18 mouse cellular contexts compared by ENCODE assay signal in genomic region chr1:127328354-127328875, GRCm38 (mm10).
DNase-seq lines count a peak whose midpoint lies in the region; ATAC-seq and TF ChIP-seq lines count a peak whose summit lies in the region.
"Had no signal": no experiment of that assay in that cellular context is flagged by ENCODE, and none has a peak within 500 bp of the region (broad histone marks: within the 10 kb centered on the region; RNA-seq: fewer than 3 reads in every experiment).

No protein-coding gene starts in this region.

- no peak overlapping the region for H3K9ac ChIP-seq in forebrain, embryonic 11.5 days (ENCODE audit: low read length)
- H3K9ac ChIP-seq in forebrain, embryonic 16.5 days (replicated peaks; ENCODE audit: low read depth, low read length): no peak overlapping the region
- H3K9ac ChIP-seq in hindbrain, postnatal 0 days (replicated peaks; ENCODE audit: low read length): no peak overlapping the region
- no peak overlapping the region for H3K9ac ChIP-seq in forebrain, embryonic 12.5 days
- H3K9ac ChIP-seq: intestine, embryonic 15.5 days; stomach, embryonic 15.5 days had no signal

- H3K27ac ChIP-seq in forebrain, embryonic 11.5 days (ENCODE audit: low read depth, low read length): no peak overlapping the region
- H3K27ac ChIP-seq in forebrain, embryonic 16.5 days (ENCODE audit: low read length): no peak overlapping the region
- no peak overlapping the region for H3K27ac ChIP-seq in hindbrain, postnatal 0 days
- no peak overlapping the region for H3K27ac ChIP-seq in forebrain, embryonic 12.5 days
- H3K27ac ChIP-seq: forebrain, embryonic 10.5 days; intestine, embryonic 15.5 days; macrophage; stomach, embryonic 15.5 days had no signal

- no peaks in the 10 kb centered on the region for H3K4me1 ChIP-seq in forebrain, embryonic 11.5 days (replicated peaks; ENCODE audit: control insufficient read depth, insufficient read depth, low read length)
- no peaks in the 10 kb centered on the region for H3K4me1 ChIP-seq in forebrain, embryonic 16.5 days (replicated peaks; ENCODE audit: control insufficient read depth, insufficient read depth, low read length)
- H3K4me1 ChIP-seq in hindbrain, postnatal 0 days (ENCODE audit: insufficient read depth, low read length): peaks cover 4% of the 10 kb centered on the region; the same call in 1 of the 2 replicates
- H3K4me1 ChIP-seq in forebrain, embryonic 12.5 days: no peaks in the 10 kb centered on the region; the same call in 1 of the 2 replicates
- H3K4me1 ChIP-seq: intestine, embryonic 15.5 days; stomach, embryonic 15.5 days had no signal

- no peak overlapping the region for H3K4me2 ChIP-seq in forebrain, embryonic 11.5 days (ENCODE audit: low read depth, low read length, severe bottlenecking)
- H3K4me2 ChIP-seq in forebrain, embryonic 16.5 days (ENCODE audit: low read length): no peak overlapping the region
- no peak overlapping the region for H3K4me2 ChIP-seq in hindbrain, postnatal 0 days (ENCODE audit: low read depth, low read length)
- H3K4me2 ChIP-seq in forebrain, embryonic 12.5 days: no peak overlapping the region
- H3K4me2 ChIP-seq: intestine, embryonic 15.5 days; stomach, embryonic 15.5 days had no signal

- 30% methylated on average over 5 of the region's 5 CpGs for WGBS in forebrain, embryonic 11.5 days
- WGBS in forebrain, embryonic 16.5 days: 41% methylated on average over 5 of the region's 5 CpGs
- WGBS in hindbrain, postnatal 0 days: 37% methylated on average over 5 of the region's 5 CpGs
- WGBS in forebrain, embryonic 12.5 days: 24% methylated on average over 5 of the region's 5 CpGs

- H3K4me3 ChIP-seq in forebrain, embryonic 11.5 days (ENCODE audit: low read depth, low read length): no peak overlapping the region
- H3K4me3 ChIP-seq in forebrain, embryonic 16.5 days (replicated peaks; ENCODE audit: low read length): no peak overlapping the region
- H3K4me3 ChIP-seq in hindbrain, postnatal 0 days (ENCODE audit: low read length): no peak overlapping the region
- H3K4me3 ChIP-seq in forebrain, embryonic 12.5 days (replicated peaks): no peak overlapping the region
- H3K4me3 ChIP-seq: forebrain, embryonic 10.5 days; intestine, embryonic 15.5 days; stomach, embryonic 15.5 days had no signal

- no peak for ATAC-seq in forebrain, embryonic 11.5 days (replicated peaks; ENCODE audit: low FRiP score)
- no peak for ATAC-seq in forebrain, embryonic 16.5 days
- ATAC-seq in hindbrain, postnatal 0 days: 0 out of 2 replicates have a peak, but pooled peaks have one; percentile 24
- ATAC-seq in forebrain, embryonic 12.5 days (ENCODE audit: low FRiP score): no peak
- ATAC-seq: CD4-positive, CD25-positive, alpha-beta regulatory T cell, adult 4 months; intestine, embryonic 15.5 days had no signal

- DNase-seq in forebrain, embryonic 11.5 days (ENCODE audit: low spot score): peak; percentile 43
- DNase-seq in kidney, adult 9 months: peak; percentile 39
- DNase-seq in kidney, postnatal 10 days: no peak
- peak; percentile 50 for DNase-seq in brain, adult 2 months (ENCODE audit: low read depth, low spot score)
- no peak for DNase-seq in hindbrain, postnatal 0 days (ENCODE audit: low spot score)
- no peak for DNase-seq in left cerebral cortex, postnatal 14 days (ENCODE audit: low spot score in 2 of 2)
- DNase-seq: adrenal gland, postnatal 14 days; cerebellum, postnatal 10 days; heart, postnatal 4 days; thymus, adult 18-20 months; thymus, postnatal 4 days had no signal

- H3K36me3 ChIP-seq in forebrain, embryonic 11.5 days (ENCODE audit: control insufficient read depth, insufficient read depth, low read length): no peaks in the 10 kb centered on the region
- H3K36me3 ChIP-seq in forebrain, embryonic 16.5 days (ENCODE audit: control insufficient read depth, insufficient read depth): no peaks in the 10 kb centered on the region; the same call in 1 of the 2 replicates
- no peaks in the 10 kb centered on the region; the same call in 1 of the 2 replicates for H3K36me3 ChIP-seq in hindbrain, postnatal 0 days (ENCODE audit: insufficient read depth, low read length)
- peaks cover 3% of the 10 kb centered on the region; the same call in 1 of the 2 replicates for H3K36me3 ChIP-seq in forebrain, embryonic 12.5 days (replicated peaks)
- H3K36me3 ChIP-seq: intestine, embryonic 15.5 days had no signal

- TF ChIP-seq CTCF in hindbrain, postnatal 0 days (IDR thresholded peaks at IDR 0.05; ENCODE audit: low read depth): no peak

- no peaks in the 10 kb centered on the region for H3K27me3 ChIP-seq in forebrain, embryonic 11.5 days (ENCODE audit: control insufficient read depth, insufficient read depth, low read length)
- H3K27me3 ChIP-seq in forebrain, embryonic 16.5 days (replicated peaks; ENCODE audit: control insufficient read depth, insufficient read depth, low read length): no peaks in the 10 kb centered on the region
- no peaks in the 10 kb centered on the region for H3K27me3 ChIP-seq in hindbrain, postnatal 0 days (ENCODE audit: insufficient read depth, low read length)
- no peaks in the 10 kb centered on the region for H3K27me3 ChIP-seq in forebrain, embryonic 12.5 days
- H3K27me3 ChIP-seq: intestine, embryonic 15.5 days; stomach, embryonic 15.5 days had no signal

- H3K9me3 ChIP-seq in forebrain, embryonic 11.5 days (ENCODE audit: control insufficient read depth, low read length): no peaks in the 10 kb centered on the region
- H3K9me3 ChIP-seq in forebrain, embryonic 16.5 days (ENCODE audit: control insufficient read depth, low read length): no peaks in the 10 kb centered on the region
- no peaks in the 10 kb centered on the region for H3K9me3 ChIP-seq in hindbrain, postnatal 0 days (ENCODE audit: low read length)
- no peaks in the 10 kb centered on the region for H3K9me3 ChIP-seq in forebrain, embryonic 12.5 days
- H3K9me3 ChIP-seq: forebrain, embryonic 10.5 days; intestine, embryonic 15.5 days; stomach, embryonic 15.5 days had no signal

- intact Hi-C loops in left cerebral cortex, postnatal 14 days (cut with DNase I): no loop called here

Comparison
In these comparisons a context has a peak if more than half of its experiments do, and no peak if none do; other contexts are left out.
1. DNase-seq: peak in forebrain, embryonic 11.5 days (single experiment), kidney, adult 9 months (single experiment) and brain, adult 2 months (single experiment); none in kidney, postnatal 10 days (single experiment), hindbrain, postnatal 0 days (single experiment) and left cerebral cortex, postnatal 14 days (0 of 2).